Mouse (Mus musculus) cortical plate, adult 2 months (tissue): ENCODE results near the gene Aasdh.

ENCODE experiments used
- CTCF ChIP-seq: fragments of 200-500 bp; IDR thresholded peaks from 2 replicates; pipeline ENCODE4 v1.5.1; 2011; ENCODE audit warnings: mild to moderate bottlenecking, control low read depth, low read length; ENCODE audit not compliant: insufficient read depth; ENCODE audit errors: extremely low read depth
- POLR2A ChIP-seq: fragments of 200-500 bp; IDR thresholded peaks from 2 replicates; pipeline ENCODE4 v1.6.1; 2011; ENCODE audit warnings: mild to moderate bottlenecking, low read length, control low read depth; ENCODE audit not compliant: insufficient read depth; ENCODE audit errors: extremely low read depth

DNA sequence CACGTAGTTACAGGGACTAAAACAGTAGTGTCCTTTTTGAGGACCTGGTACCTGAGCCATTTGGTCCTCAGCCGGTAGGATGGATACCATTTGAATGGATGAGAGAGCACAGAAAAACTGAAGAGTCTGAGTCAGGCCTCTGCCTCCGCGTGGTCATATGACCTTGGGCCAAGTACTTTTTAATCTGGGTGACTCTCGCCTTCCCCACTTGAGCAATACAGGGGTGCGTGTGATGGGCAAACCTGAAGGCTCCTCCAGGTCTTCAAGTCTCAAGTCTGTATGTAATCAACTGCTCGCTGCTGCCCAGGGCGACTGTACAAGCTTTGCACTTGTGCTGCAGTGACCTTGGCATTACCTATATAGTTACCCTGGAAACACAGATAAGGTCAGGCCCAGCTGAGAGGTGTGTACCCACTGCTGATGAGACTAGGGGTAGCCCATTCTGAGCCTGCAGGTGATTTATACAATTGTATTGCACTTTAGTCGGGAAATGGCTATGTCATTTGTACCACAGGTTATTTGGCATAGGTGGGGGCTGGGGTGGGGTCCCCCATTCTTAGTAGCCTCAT lies 61.4 kb downstream of the Aasdh start:
- no peak for TF ChIP-seq CTCF
- TF ChIP-seq POLR2A, result no peak
